Mouse (Mus musculus) naive thymus-derived CD4-positive, alpha-beta T cell, adult 2 months (primary cell): ENCODE data around the gene Dab1.

Experiments
- DNase-seq: peaks from one replicate; pipeline ENCODE4 v3.0.0-alpha.2; 2011; ENCODE audit warnings: low read depth

Gene Dab1

DNA sequence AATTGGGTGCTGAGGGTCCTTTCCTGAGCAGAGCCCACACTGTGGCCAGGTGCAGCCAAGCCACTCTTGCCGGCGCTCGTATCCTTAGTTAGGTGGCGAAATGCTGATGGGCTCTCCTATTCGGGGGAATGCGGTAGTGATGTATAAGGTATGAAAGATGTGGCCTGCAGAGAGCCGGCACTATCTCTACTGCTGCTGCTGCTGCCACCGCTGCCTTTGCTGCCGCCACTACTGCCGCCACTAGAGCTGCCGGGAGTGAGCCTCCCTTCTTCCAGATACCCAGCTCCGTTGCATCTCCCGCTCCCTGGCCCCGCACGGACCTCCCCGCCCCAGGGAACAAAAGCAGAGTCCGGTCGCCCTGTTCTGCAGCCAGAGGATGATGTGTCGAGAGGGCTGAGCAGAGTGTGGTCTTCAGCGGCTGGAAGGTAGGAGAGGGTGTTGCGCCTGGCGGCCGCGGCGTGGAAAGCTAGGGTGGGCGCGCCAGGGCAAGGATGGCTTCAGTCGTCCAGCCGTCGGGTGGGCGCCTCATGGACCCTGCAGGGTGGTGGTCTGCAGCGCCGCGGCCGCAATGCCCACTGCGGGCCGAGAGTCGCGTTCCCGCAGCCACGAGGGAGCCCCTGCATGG lies at the start of gene Dab1:
Gene Dab1, plus strand, starts transcription at position 39 of the 625 bp plus-strand sequence.
- DNase-seq, result no peak

- DNase-seq, result no peak
Measured at GRCm38 (mm10) chr4:103571721-103572352, 47.3 kb upstream of the Dab1 start.

DNA sequence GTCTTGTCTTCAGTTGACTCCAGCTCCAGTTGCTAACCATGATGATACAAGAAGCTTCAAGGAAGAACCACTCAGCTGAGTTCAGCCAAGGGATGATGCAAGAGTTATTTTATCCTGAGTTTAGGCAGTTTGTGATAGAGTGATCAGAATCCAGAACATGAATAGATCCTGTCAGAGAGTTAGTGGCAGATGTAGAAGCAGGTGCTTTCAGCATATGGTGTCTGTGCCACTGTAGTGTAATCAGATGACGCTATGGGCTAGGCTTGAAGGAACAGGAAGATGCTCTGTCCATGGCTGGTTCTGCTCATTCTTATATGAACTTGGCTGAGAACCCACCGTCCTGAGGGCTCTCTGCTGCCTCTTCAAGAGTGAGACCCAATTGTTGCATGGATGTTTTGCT lies 43.6 kb upstream of the Dab1 start:
- DNase-seq, result no peak

DNA sequence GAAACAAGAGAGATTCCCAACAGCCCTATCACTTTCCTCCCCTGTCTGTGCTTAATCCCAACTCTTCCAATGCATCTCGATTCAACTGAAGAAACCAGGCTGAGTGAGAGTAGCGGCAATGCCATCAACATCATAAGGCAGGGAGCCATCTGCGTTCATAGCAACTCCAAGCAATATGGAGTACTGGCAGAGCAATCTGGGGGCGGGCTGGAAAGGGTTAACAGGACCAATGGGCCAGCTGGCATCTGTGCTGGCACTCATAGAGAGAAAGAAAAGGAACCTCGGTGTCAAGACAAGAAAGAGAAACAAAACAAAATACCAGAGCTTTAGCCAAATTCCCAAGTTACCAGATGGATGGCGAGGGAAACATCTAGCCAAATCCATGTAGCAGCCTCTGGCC lies 42.9 kb upstream of the Dab1 start:
- no peak for DNase-seq

DNA sequence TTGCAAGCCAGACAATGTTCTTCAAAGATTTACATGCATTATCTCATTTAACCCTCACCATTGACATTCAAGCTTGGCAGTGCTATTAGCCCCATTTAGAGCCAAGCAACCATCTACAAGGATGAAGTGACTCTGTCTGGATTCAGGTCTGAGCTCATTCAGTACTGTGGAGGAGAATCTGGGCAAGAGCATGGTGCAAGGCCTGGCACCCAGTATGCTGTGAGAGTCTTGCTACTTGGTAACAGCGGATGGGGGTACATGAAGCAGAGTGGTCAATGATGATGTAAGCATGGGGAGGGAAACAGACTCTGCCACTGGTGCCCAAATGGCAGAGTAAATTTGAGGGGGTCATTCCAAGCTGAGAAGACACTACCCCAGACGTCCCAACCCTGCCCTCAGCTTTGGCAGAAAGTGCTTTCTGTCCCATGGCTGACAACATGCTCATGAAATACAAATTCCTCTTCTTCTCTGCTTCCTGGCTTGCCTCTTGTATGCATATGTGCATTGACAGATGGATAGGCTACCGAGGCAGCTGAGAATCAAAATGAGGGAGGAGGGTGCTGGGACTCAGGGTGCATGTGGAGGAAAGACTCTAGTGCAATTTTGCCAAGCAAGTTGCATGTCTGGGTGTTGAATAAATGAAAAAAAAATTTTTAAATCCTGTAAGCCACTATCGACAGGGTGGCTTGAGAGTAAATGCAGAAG lies 41.9 kb upstream of the Dab1 start:
- DNase-seq, result no peak

DNA sequence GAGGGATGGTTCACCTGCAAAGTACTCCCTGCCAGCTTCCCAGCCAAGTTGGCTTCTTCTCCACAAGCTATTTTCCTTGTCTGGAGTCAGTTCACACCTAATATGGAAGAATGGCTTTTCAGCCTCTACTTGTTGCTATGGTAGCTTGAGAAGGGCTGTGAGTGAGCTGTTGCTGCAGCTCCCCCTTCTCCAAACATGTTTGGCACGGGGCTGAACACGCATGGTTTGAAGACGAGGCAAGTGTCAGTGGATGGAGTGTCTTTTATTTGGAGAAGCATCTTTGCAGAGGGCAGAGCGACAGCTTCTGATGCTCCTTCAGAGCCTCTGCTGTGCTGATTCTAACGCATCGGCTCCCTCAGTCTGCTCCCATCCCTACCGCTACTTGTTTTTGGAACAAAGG lies 41.3 kb upstream of the Dab1 start:
- no peak for DNase-seq

- DNase-seq, result no peak
Measured at GRCm38 (mm10) chr4:103580021-103580420, 39.1 kb upstream of the Dab1 start.

DNA sequence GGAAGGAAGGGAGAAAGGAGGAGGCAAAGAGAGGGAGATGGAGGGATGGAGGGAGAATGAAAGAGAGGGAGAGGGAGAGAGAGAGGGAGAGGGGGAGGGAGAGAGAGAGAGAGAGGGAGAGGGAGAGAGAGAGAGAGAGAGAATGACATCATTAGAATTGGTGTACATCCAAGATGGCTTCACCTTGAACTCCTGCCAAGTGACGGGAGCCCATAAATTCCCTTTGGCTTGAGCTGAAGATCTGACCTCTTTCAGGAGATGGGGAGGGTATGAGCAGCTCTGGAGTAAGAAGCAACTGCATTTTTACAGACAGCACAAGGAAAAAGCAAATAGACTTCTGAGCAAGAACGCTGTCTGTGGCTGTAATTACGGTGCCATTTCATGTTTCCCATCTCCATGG lies 4.1 kb upstream of the Dab1 start:
- no peak for DNase-seq

DNA sequence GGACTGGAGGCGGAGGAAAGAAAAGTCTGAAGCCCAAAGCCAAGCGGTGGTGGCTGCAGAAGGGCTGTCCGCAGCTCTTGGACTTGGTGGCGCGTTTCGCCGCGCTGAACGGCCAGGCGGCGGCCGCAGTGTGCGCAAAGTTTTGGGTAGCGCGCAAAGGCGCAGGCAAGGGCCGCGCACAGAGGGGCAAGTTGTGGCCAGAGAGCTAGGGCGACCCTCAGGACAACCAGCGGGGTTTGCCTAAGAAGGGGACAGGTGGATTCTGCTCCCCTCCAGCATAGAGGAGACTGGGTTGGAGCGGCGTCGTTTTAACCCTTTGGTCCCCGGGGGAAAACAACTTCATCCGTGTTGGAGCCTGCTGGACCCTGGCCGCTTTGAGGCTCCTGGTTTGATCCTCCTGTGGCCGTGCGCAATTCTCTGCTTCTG lies 800 bp downstream of the Dab1 start:
- DNase-seq, result no peak

DNA sequence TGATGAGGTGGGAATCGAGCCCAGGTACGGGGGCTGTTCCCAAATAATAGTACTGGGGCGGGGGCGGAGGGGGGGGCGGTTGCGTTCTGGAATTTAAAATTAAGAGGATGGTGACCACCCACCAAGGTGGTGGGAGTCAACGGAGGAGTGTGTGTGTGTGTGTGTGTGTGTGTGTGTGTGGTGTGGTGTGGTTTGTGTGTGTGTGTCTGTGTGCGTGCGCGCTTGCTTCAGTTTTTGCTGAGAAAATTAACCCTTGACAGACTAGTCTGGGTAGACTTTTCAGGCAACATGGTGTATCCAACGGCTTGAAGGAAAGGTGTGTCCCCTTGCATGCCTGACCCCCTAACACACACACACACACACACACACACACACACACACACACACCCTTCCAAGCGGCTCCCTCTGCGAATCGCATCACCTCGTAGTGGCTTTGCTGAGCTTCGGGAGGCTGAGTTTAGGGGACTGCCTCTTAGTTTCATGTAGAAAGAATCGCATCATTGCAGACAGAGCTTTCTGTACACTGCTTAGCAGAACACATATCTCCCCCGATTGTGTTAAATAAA lies 1.5 kb downstream of the Dab1 start:
- DNase-seq, result no peak

DNA sequence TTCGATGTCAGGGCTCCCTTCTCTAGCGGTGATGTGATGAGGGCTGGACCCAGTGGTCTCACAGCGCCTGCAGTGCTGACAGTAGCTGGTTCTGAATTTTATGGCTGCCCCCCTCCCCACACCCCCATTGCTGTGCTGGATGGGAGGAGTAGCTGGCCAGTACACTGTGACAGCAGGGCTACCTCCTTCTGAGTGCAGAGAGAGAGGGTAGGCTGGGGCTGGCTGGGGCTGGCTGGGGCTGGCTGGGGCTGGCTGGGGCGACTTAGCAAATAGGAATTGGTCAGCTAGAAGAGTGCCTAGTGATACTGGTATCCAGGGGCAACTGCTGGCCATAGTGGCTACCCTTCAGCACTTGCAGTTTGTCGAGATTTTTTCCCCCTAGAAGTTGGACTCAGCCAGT lies 2.4 kb downstream of the Dab1 start:
- DNase-seq, result no peak

- DNase-seq, result no peak
Measured at GRCm38 (mm10) chr4:103630177-103630576, 11.0 kb downstream of the Dab1 start.

GRCm38 (mm10) chr4:103636168-103636776 lies 17.1 kb downstream of the Dab1 start:
- no peak for DNase-seq

- DNase-seq, result no peak
Measured at GRCm38 (mm10) chr4:103648209-103648896, 29.2 kb downstream of the Dab1 start.

GRCm38 (mm10) chr4:103655740-103656139 lies 36.6 kb downstream of the Dab1 start:
- DNase-seq, result no peak

GRCm38 (mm10) chr4:103661386-103661785 lies 42.2 kb downstream of the Dab1 start:
- no peak for DNase-seq

DNA sequence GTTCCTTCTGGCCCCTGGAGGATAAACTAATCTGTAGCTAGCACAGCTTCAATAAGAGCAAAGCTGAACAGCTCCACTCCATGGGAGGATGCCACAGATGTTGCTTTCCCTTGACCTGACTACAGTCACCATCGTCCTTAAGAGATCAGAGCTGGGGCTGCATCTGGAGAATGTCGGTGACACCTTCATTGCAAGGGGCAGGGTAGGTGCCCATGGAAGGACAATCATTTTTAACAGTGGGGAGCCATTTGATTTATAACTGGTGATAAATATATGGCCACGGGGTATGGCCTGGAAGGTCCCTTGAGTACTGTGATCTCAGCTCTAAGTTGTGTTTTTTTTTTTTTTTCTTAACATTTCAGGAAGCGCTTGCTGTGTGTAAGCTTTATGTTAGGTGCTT lies 48.3 kb downstream of the Dab1 start:
- no peak for DNase-seq

DNA sequence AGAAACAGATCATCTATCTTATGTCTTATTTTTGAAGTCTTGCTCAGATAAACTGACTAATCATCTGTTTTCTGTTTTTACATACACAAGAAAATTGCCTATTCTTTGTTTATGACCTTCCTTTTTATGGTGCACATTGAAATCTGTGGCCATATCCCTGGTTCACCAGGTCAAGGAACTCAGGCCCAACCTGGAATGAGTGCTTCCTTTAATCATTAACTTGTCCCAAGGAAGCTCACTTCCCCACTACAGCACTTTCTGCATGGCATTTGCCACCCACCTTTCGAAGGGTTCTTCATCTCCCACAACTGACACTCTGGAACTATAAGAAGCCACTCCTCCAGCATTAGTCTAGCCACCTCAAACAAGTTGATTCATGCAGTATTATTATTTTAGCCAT lies 58.0 kb downstream of the Dab1 start:
- DNase-seq, result no peak

DNA sequence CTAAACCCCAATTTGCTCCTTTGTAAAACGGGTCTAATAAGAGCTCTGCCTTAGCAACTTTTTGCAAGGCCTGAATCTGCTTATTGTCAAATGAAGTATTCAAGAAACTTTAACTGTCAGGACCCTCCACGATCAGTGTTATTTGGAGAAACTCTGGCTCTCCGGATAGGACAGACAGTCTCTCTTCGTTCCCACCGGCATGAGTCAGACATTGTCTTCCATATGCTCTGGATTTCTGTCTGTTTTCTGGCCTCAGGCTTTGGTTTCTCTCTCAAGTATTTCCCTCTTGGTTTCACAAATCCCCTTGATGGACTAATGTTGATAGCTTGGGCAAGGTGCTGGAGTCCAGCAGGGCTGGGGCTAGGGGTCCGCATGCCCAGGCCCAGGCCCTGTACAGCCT lies 59.3 kb downstream of the Dab1 start:
- no peak for DNase-seq

DNA sequence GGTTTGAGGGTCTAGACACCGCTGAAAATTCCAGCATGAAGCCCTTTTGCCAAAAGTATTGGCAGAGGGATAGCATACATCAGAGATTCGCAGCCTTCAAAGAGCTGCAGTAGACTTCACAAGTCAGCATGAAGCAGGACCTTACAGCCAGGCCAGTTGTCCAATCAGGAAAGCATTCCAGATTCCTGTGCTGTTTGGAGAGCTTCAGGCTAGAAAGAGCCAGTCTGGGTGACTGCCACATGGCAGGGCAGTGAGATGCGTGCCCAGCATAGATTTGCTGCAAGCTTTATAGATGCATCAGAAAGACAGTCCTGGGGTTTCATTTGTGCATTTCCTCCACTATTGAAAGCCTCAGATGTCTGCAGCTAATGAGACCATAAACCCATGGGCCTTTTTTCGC lies 66.0 kb downstream of the Dab1 start:
- no peak for DNase-seq

- DNase-seq, result no peak
Measured at GRCm38 (mm10) chr4:103691717-103692116, 72.6 kb downstream of the Dab1 start.

GRCm38 (mm10) chr4:103699755-103700154 lies 80.6 kb downstream of the Dab1 start:
- DNase-seq, result no peak
